Mouse (Mus musculus) neural tube, embryonic 12.5 days (tissue): Measurements from ENCODE around the gene Sbk1. TPM values are rescaled to one million over a fixed set of nuclear protein-coding genes. Genes with fewer than 3 reads are reported as not detected.
A peak's percentile ranks its signal among the peaks of the same experiment; 100 is the strongest.
"Not testable (repeated sequence)": the region's sequence is repeated elsewhere in the genome, so short reads cannot be mapped to it uniquely, and the experiment has no call there.

ENCODE experiments used
- ATAC-seq: fragments of 200-750 bp; cut with Nextera tagmentation; 2 replicates; pipeline ENCODE4 v1.8.0; 2017; ENCODE audit warnings: low read depth, mild to moderate bottlenecking, moderate TSS enrichment, moderate library complexity; ENCODE audit not compliant: low FRiP score
- H3K27ac ChIP-seq: fragments of 300-500 bp; sonication (generic); 2 replicates; pipeline ENCODE4 v1.5.1; 2016
- H3K27me3 ChIP-seq: fragments of 300-500 bp; sonication (generic); replicated peaks from 2 replicates; pipeline ENCODE4 v1.6.1; 2016; ENCODE audit warnings: mild to moderate bottlenecking
- H3K36me3 ChIP-seq: fragments of 300-500 bp; sonication (generic); 2 replicates; pipeline ENCODE4 v1.6.1; 2016; ENCODE audit warnings: mild to moderate bottlenecking
- H3K4me1 ChIP-seq: fragments of 300-500 bp; sonication (generic); 2 replicates; pipeline ENCODE4 v1.6.1; 2016
- H3K4me2 ChIP-seq: fragments of 300-500 bp; sonication (generic); replicated peaks from 2 replicates; pipeline ENCODE4 v1.6.1; 2016; ENCODE audit warnings: mild to moderate bottlenecking
- H3K4me3 ChIP-seq: fragments of 300-500 bp; sonication (generic); 2 replicates; pipeline ENCODE4 v1.5.1; 2016
- H3K9ac ChIP-seq: fragments of 300-500 bp; sonication (generic); 2 replicates; pipeline ENCODE4 v1.6.1; 2016; ENCODE audit warnings: mild to moderate bottlenecking
- H3K9me3 ChIP-seq: fragments of 300-500 bp; sonication (generic); 2 replicates; pipeline ENCODE4 v1.6.1; 2016; ENCODE audit warnings: mild to moderate bottlenecking
- WGBS: fragments of 180-500 bp; shearing (Covaris S2); methylation state at CpG from one replicate; pipeline ENCODE4 v1.1.7; 2016; 5-methylcytosine and 5-hydroxymethylcytosine counted together
- polyA plus RNA-seq: library from polyadenylated mRNA; unstranded; fragments of >200 nt; fragmentation: Nextera tagmentation; extraction: Ambion mirVana; gene quantifications from 2 replicates; pipeline ENCODE4 v1.2.1, GENCODE M21; 2016

The Sbk1 gene
- polyA plus RNA-seq, 1 experiment from 2014 or later, result 342 TPM

DNA sequence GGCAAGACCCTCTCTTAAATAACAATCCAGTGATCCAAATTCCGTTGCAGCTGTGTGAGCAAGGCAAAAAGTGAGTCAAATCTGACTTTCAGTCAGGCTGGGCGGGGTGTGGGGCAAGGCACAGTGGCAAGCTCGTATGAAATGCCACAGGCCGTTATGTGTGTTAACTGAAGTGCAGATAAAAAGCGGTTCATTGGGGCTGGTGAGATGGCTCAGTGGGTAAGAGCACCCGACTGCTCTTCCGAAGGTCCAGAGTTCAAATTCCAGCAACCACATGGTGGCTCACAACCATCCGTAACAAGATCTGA is 10.2 kb downstream of the Sbk1 start:
- 88% methylated on average over 8 of the region's 8 CpGs for WGBS
- Histone ChIP-seq H3K4me1 (peaks cover 84% of the 10 kb centered on the region), H3K36me3 (peaks cover 85% of the 10 kb centered on the region)
- H3K27ac ChIP-seq, H3K4me2 ChIP-seq, H3K9ac ChIP-seq, H3K9me3 ChIP-seq, H3K27me3 ChIP-seq, H3K4me3 ChIP-seq, ATAC-seq: not testable (repeated sequence)

DNA sequence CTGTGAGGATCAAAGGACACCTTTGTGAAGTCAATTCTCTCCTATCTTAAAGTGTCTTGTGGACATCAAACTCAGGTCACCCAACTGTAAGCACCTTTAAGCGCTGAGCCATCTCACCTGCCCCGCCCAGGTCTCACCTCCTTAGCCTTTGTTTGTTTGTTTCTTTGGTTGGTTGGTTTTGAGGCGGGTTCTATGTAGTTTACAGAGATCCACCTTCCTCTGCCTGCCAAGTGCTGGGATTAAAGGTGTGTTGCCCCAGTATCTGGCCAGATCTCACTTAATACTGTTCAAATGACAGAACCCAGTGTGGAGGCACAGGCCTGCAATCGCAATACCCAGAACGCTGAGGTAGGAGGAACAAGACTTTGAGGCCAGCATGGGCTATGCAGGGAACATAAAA is 11.6 kb downstream of the Sbk1 start:
- Histone ChIP-seq H3K4me3 (no peak overlapping the region), H3K9me3 (no peaks in the 10 kb centered on the region), H3K27ac (no peak overlapping the region), H3K4me1 (peaks cover 83% of the 10 kb centered on the region), H3K4me2 (no peak overlapping the region), H3K9ac (no peak overlapping the region), H3K36me3 (peaks cover 80% of the 10 kb centered on the region), H3K27me3 (no peaks in the 10 kb centered on the region)
- 93% methylated on average over 5 of the region's 5 CpGs for WGBS
- ATAC-seq, result no peak

- Histone ChIP-seq H3K4me2 (no peak overlapping the region), H3K9me3 (no peaks in the 10 kb centered on the region), H3K27ac (no peak overlapping the region), H3K4me3 (no peak overlapping the region), H3K4me1 (peaks cover 80% of the 10 kb centered on the region), H3K36me3 (peaks cover 77% of the 10 kb centered on the region), H3K9ac (no peak overlapping the region), H3K27me3 (no peaks in the 10 kb centered on the region)
- ATAC-seq, result no peak
- 94% methylated on average over 4 of the region's 4 CpGs for WGBS
These were observed 12.0 kb downstream of the Sbk1 start for GRCm38 (mm10) chr7:126284441-126284840.

DNA sequence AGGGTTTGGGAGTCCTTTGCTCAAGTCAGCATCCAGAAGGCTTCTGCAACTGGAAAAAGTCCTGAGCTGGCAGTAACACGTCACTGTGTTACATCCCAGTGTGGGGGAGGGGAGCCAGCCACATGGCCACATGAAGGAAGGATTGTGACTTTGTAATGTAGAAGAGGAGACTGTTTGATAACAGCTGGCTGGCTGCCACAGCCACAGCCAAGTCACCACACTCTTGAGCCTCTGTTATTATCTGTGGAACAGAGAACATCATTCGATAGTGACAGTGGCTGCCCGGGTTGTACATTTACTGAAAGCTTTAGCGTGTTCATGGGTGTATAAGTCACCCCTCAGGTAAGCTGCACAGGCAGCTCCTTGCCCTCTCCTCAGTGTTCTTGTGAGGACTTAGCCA is 12.4 kb downstream of the Sbk1 start:
- H3K4me2 ChIP-seq, result no peak overlapping the region
- WGBS, result 81% methylated on average over 4 of the region's 4 CpGs
- H3K4me1 ChIP-seq, result peaks cover 76% of the 10 kb centered on the region
- H3K36me3 ChIP-seq, result peaks cover 77% of the 10 kb centered on the region
- no peaks in the 10 kb centered on the region for H3K27me3 ChIP-seq
- no peak overlapping the region for H3K27ac ChIP-seq
- H3K4me3 ChIP-seq, result no peak overlapping the region
- no peaks in the 10 kb centered on the region for H3K9me3 ChIP-seq
- ATAC-seq, result no peak
- H3K9ac ChIP-seq, result no peak overlapping the region

- H3K4me1 ChIP-seq, result peaks cover 69% of the 10 kb centered on the region
- ATAC-seq, result no peak
- H3K27ac ChIP-seq, result no peak overlapping the region
- H3K4me2 ChIP-seq, result no peak overlapping the region
- no peaks in the 10 kb centered on the region for H3K27me3 ChIP-seq
- H3K36me3 ChIP-seq, result peaks cover 77% of the 10 kb centered on the region
- H3K9ac ChIP-seq, result no peak overlapping the region
- H3K9me3 ChIP-seq, result no peaks in the 10 kb centered on the region
- WGBS, result 88% methylated on average over 12 of the region's 12 CpGs
- H3K4me3 ChIP-seq, result no peak overlapping the region
These were observed 13.1 kb downstream of the Sbk1 start for GRCm38 (mm10) chr7:126285293-126286211.

GRCm38 (mm10) chr7:126286311-126286710 is 13.9 kb downstream of the Sbk1 start:
- ATAC-seq, result no peak
- H3K4me1 ChIP-seq, result peaks cover 64% of the 10 kb centered on the region
- no peaks in the 10 kb centered on the region for H3K9me3 ChIP-seq
- peaks cover 78% of the 10 kb centered on the region for H3K36me3 ChIP-seq
- no peak overlapping the region for H3K4me3 ChIP-seq
- no peaks in the 10 kb centered on the region for H3K27me3 ChIP-seq
- no peak overlapping the region for H3K9ac ChIP-seq
- H3K27ac ChIP-seq, result no peak overlapping the region
- H3K4me2 ChIP-seq, result no peak overlapping the region
- 89% methylated on average over 2 of the region's 2 CpGs for whole genome bisulfite sequencing

- no peaks in the 10 kb centered on the region for H3K27me3 ChIP-seq
- H3K9ac ChIP-seq, result no peak overlapping the region; the same call in 1 of the 2 replicates
- no peaks in the 10 kb centered on the region for H3K9me3 ChIP-seq
- 0 out of 2 replicates have a peak overlapping the region, but pooled peaks have one; percentile 2 for H3K4me2 ChIP-seq
- peaks cover 57% of the 10 kb centered on the region for H3K4me1 ChIP-seq
- 59% methylated on average over 9 of the region's 10 CpGs for WGBS
- H3K4me3 ChIP-seq, result no peak overlapping the region
- H3K36me3 ChIP-seq, result peaks cover 79% of the 10 kb centered on the region
- no peak overlapping the region for H3K27ac ChIP-seq
- no peak for ATAC-seq
These were observed 15.2 kb downstream of the Sbk1 start for GRCm38 (mm10) chr7:126287493-126288103.

DNA sequence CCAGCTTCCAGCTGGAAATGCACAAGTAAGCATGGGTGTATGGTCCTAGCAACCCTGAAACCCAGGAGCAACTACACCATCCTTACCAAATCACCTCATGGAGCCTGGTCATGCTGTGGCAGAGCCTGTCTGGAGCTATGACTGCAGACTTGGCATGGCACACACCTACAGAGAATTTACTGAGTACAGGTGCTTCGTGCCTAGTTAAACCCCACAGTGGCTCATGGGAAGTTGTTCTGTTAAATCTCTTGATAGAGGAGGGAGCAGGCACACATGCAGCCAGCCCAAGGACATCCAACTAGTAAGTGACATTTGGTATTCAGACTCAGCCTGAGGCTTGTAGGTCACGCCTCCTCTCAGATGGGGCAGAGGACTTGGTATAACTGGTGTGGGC is 15.7 kb downstream of the Sbk1 start:
- H3K27ac ChIP-seq, result no peak overlapping the region
- H3K36me3 ChIP-seq, result peaks cover 82% of the 10 kb centered on the region
- 87% methylated on average over 2 of the region's 2 CpGs for WGBS
- peaks cover 57% of the 10 kb centered on the region for H3K4me1 ChIP-seq
- no peak for ATAC-seq
- H3K4me2 ChIP-seq, result 0 out of 2 replicates have a peak overlapping the region, but pooled peaks have one; percentile 2
- no peak overlapping the region for H3K4me3 ChIP-seq
- H3K9ac ChIP-seq, result no peak overlapping the region; the same call in 1 of the 2 replicates
- H3K9me3 ChIP-seq, result no peaks in the 10 kb centered on the region
- H3K27me3 ChIP-seq, result no peaks in the 10 kb centered on the region

GRCm38 (mm10) chr7:126288571-126289091 is 16.2 kb downstream of the Sbk1 start:
- Histone ChIP-seq H3K4me1 (peaks cover 59% of the 10 kb centered on the region), H3K9me3 (no peaks in the 10 kb centered on the region), H3K27ac (no peak overlapping the region), H3K27me3 (no peaks in the 10 kb centered on the region), H3K4me2 (0 out of 2 replicates have a peak overlapping the region, but pooled peaks have one; percentile 2), H3K36me3 (peaks cover 82% of the 10 kb centered on the region), H3K4me3 (no peak overlapping the region), H3K9ac (no peak overlapping the region; the same call in 1 of the 2 replicates)
- ATAC-seq, result no peak
- 75% methylated on average over 13 of the region's 13 CpGs for WGBS

GRCm38 (mm10) chr7:126289371-126289770 is 17.0 kb downstream of the Sbk1 start:
- H3K36me3 ChIP-seq, result peaks cover 81% of the 10 kb centered on the region
- WGBS, result 80% methylated on average over 7 of the region's 7 CpGs

DNA sequence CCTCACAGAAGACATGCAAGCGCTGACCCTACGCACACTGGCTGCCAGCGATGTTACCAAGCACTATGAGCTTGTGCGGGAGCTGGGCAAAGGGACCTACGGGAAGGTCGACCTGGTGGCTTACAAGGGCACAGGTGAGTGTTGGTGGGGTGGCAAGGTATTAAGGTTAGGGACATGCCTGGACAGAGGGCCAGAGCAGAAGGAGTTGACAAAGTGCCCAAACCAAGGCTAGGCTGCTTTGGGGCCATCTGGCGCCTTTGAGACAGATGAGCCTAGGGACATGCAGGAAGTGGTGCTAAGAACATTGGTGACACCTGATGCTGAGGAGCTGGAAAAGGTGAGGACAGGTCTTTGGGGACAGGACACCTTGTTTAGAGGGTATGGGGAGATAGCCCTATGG is 17.5 kb downstream of the Sbk1 start:
- Histone ChIP-seq H3K36me3 (peaks cover 83% of the 10 kb centered on the region), H3K27me3 (no peaks in the 10 kb centered on the region), H3K4me2 (no peak overlapping the region), H3K27ac (no peak overlapping the region), H3K9ac (no peak overlapping the region), H3K4me1 (peaks cover 51% of the 10 kb centered on the region), H3K4me3 (no peak overlapping the region), H3K9me3 (no peaks in the 10 kb centered on the region)
- WGBS, result 97% methylated on average over 7 of the region's 7 CpGs
- no peak for ATAC-seq

More at GRCm38 (mm10) chr7:126289371-126289770, 17.0 kb downstream of the Sbk1 start:
- no peak overlapping the region for H3K27ac ChIP-seq
- ATAC-seq, result no peak
- no peaks in the 10 kb centered on the region for H3K27me3 ChIP-seq
- H3K4me3 ChIP-seq, result no peak overlapping the region
- no peaks in the 10 kb centered on the region for H3K9me3 ChIP-seq
- peaks cover 56% of the 10 kb centered on the region for H3K4me1 ChIP-seq
- no peak overlapping the region for H3K9ac ChIP-seq
- H3K4me2 ChIP-seq, result no peak overlapping the region
